Mouse (Mus musculus): Measurements from ENCODE around the gene Fbxo31. TPM values are rescaled to one million over a fixed set of nuclear protein-coding genes. Genes with fewer than 3 reads are reported as not detected.

Fbxo31 gene
- polyA plus RNA-seq, 1 experiment from 2014 or later, result 12.9 TPM

- WGBS, result 2% methylated on average over 42 of the region's 44 CpGs
- ATAC-seq (ENCODE audit: low read depth), result peak; percentile 53; the same call in 1 of the 2 replicates
- H3K36me3 ChIP-seq (ENCODE audit: control insufficient read depth, insufficient read depth, low read length), result no peaks in the 10 kb centered on the region
Measured at GRCm38 (mm10) chr8:121577751-121578675, 593 bp downstream of the Fbxo31 start.

DNA sequence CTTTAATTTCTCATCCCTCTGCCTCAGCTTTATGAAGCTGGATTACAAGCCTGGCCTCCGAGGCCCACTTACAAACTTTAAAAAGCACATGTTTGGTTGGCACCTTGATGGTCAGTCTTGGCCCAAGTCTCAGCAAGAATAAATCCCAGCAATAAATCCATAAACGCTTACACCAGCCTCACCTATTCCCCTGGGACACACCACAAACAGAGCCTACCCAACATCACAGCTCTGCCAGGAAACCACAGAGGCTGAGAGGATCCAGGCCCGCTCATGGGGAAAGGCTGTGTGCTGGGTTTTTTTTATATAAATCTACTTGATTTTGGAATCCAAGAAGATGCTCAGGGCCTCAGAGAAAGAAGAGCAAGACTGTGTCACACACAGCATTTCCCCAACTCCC is 2.9 kb downstream of the Fbxo31 start:
- no peaks in the 10 kb centered on the region for H3K36me3 ChIP-seq (ENCODE audit: control insufficient read depth, insufficient read depth, low read length)
- H3K4me2 ChIP-seq (ENCODE audit: low read depth, low read length), result no peak overlapping the region
- no peak overlapping the region for H3K4me3 ChIP-seq (ENCODE audit: low read length)
- H3K9me3 ChIP-seq (ENCODE audit: control insufficient read depth, low read length), result no peaks in the 10 kb centered on the region
- H3K9ac ChIP-seq (ENCODE audit: low read length), result no peak overlapping the region
- WGBS, result 89% methylated on average over 3 of the region's 3 CpGs
- no peaks in the 10 kb centered on the region for H3K27me3 ChIP-seq (ENCODE audit: control insufficient read depth, insufficient read depth, low read depth, low read length)
- ATAC-seq (ENCODE audit: low read depth), result no peak
- H3K27ac ChIP-seq (ENCODE audit: low read length), result no peak overlapping the region
- H3K4me1 ChIP-seq (replicated peaks; ENCODE audit: control insufficient read depth, insufficient read depth, low read length), result peaks cover 24% of the 10 kb centered on the region

More at GRCm38 (mm10) chr8:121577751-121578675, 593 bp downstream of the Fbxo31 start:
- Histone ChIP-seq H3K4me3 (ENCODE audit: low read length) (peak overlapping the region; percentile 90), H3K27ac (ENCODE audit: low read length) (peak overlapping the region; percentile 36; the same call in 1 of the 2 replicates), H3K4me1 (replicated peaks; ENCODE audit: control insufficient read depth, insufficient read depth, low read length) (peaks cover 19% of the 10 kb centered on the region), H3K9ac (ENCODE audit: low read length) (peak overlapping the region; percentile 89), H3K9me3 (ENCODE audit: control insufficient read depth, low read length) (no peaks in the 10 kb centered on the region), H3K27me3 (ENCODE audit: control insufficient read depth, insufficient read depth, low read depth, low read length) (no peaks in the 10 kb centered on the region), H3K4me2 (ENCODE audit: low read depth, low read length) (peak overlapping the region; percentile 90)

DNA sequence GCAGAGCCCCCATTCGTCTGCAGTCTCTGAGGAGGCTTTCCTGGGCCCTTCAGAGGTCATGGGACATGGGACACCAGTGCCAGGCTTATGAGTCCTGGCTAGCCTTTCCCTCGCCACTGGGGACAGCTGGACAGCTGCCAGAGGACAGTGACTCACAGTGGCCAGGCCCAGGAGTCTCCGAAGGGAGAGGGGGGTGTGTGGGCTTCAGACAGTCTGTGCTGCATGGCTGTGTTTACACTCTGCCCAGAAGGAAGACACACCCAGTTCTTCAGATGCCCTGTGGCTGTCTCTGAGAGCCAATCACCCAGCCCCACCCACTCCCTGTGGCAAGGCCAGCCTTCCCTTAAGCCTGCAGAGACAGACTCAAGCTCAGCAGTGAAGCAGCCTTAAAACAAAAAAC is 5.3 kb downstream of the Fbxo31 start:
- H3K4me1 ChIP-seq (replicated peaks; ENCODE audit: control insufficient read depth, insufficient read depth, low read length), result peaks cover 34% of the 10 kb centered on the region
- no peak overlapping the region for H3K4me2 ChIP-seq (ENCODE audit: low read depth, low read length)
- H3K9me3 ChIP-seq (ENCODE audit: control insufficient read depth, low read length), result no peaks in the 10 kb centered on the region
- no peaks in the 10 kb centered on the region for H3K27me3 ChIP-seq (ENCODE audit: control insufficient read depth, insufficient read depth, low read depth, low read length)
- H3K36me3 ChIP-seq (ENCODE audit: control insufficient read depth, insufficient read depth, low read length), result no peaks in the 10 kb centered on the region
- 25% methylated on average over 3 of the region's 3 CpGs for WGBS
- no peak overlapping the region for H3K9ac ChIP-seq (ENCODE audit: low read length)
- no peak overlapping the region for H3K27ac ChIP-seq (ENCODE audit: low read length)
- H3K4me3 ChIP-seq (ENCODE audit: low read length), result no peak overlapping the region
- peak; percentile 47; the same call in 1 of the 2 replicates for ATAC-seq (ENCODE audit: low read depth)

DNA sequence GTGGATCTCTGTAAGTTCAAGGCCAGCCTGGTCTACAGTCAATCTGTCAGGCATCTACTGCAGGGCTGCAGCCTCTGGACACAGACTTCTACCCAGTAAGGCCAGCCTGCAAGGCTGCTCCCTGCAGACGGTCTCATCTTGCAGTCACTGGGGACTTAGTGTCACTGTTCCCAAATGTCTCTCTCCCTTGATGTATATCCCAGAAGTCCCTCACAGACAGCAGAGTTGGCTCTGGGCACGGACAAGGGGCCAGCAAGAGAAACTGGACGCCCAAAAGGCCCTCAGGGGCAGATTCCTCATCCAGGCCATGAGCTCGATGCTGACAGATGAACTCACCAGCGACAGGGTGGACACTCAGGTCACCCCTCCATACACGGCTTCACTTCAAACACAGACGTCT is 6.5 kb downstream of the Fbxo31 start:
- H3K27me3 ChIP-seq (ENCODE audit: control insufficient read depth, insufficient read depth, low read depth, low read length), result no peaks in the 10 kb centered on the region
- H3K4me1 ChIP-seq (replicated peaks; ENCODE audit: control insufficient read depth, insufficient read depth, low read length), result peaks cover 26% of the 10 kb centered on the region
- WGBS, result 68% methylated on average over 7 of the region's 7 CpGs
- no peak overlapping the region for H3K9ac ChIP-seq (ENCODE audit: low read length)
- no peak for ATAC-seq (ENCODE audit: low read depth)
- H3K4me3 ChIP-seq (ENCODE audit: low read length), result no peak overlapping the region
- no peaks in the 10 kb centered on the region for H3K36me3 ChIP-seq (ENCODE audit: control insufficient read depth, insufficient read depth, low read length)
- H3K27ac ChIP-seq (ENCODE audit: low read length), result no peak overlapping the region
- no peaks in the 10 kb centered on the region for H3K9me3 ChIP-seq (ENCODE audit: control insufficient read depth, low read length)
- H3K4me2 ChIP-seq (ENCODE audit: low read depth, low read length), result no peak overlapping the region

GRCm38 (mm10) chr8:121570801-121571200 is 7.8 kb downstream of the Fbxo31 start:
- Histone ChIP-seq H3K4me2 (ENCODE audit: low read depth, low read length) (peak overlapping the region; percentile 43), H3K27me3 (ENCODE audit: control insufficient read depth, insufficient read depth, low read depth, low read length) (no peaks in the 10 kb centered on the region), H3K36me3 (ENCODE audit: control insufficient read depth, insufficient read depth, low read length) (no peaks in the 10 kb centered on the region), H3K9me3 (ENCODE audit: control insufficient read depth, low read length) (no peaks in the 10 kb centered on the region), H3K27ac (ENCODE audit: low read length) (peak overlapping the region; percentile 61), H3K4me3 (ENCODE audit: low read length) (peak overlapping the region; percentile 28), H3K4me1 (replicated peaks; ENCODE audit: control insufficient read depth, insufficient read depth, low read length) (peaks cover 21% of the 10 kb centered on the region; the same call in 1 of the 2 replicates), H3K9ac (ENCODE audit: low read length) (peak overlapping the region; percentile 24)
- WGBS, result 48% methylated on average over 17 of the region's 17 CpGs
- peak; percentile 47 for ATAC-seq (ENCODE audit: low read depth)

DNA sequence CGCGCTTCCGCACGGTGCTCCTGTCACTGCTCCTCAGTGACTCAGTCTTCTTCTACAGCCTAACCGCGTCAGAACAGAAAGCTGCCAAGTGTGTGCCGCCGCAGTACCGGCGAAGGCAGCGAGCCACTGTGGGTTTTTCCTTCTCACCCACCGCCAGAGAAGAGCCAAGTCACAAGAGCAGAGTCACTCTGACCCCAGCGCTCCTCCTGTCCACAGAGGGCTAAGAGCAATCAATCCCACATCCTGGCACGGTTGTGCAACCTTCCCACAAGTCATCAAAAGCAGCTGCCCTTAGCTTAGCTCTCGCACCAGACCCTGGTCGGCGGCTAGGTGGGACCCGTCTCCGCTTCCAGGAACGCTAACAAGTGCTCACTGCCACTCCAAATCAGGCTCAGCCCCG is 8.3 kb downstream of the Fbxo31 start:
- ATAC-seq (ENCODE audit: low read depth), result peak; percentile 31
- 45% methylated on average over 21 of the region's 21 CpGs for WGBS
- H3K4me1 ChIP-seq (replicated peaks; ENCODE audit: control insufficient read depth, insufficient read depth, low read length), result peaks cover 21% of the 10 kb centered on the region; the same call in 1 of the 2 replicates
- H3K4me2 ChIP-seq (ENCODE audit: low read depth, low read length), result peak overlapping the region; percentile 43
- H3K36me3 ChIP-seq (ENCODE audit: control insufficient read depth, insufficient read depth, low read length), result no peaks in the 10 kb centered on the region
- peak overlapping the region; percentile 61 for H3K27ac ChIP-seq (ENCODE audit: low read length)
- no peaks in the 10 kb centered on the region for H3K27me3 ChIP-seq (ENCODE audit: control insufficient read depth, insufficient read depth, low read depth, low read length)
- no peaks in the 10 kb centered on the region for H3K9me3 ChIP-seq (ENCODE audit: control insufficient read depth, low read length)
- H3K4me3 ChIP-seq (ENCODE audit: low read length), result peak overlapping the region; percentile 28
- H3K9ac ChIP-seq (ENCODE audit: low read length), result peak overlapping the region; percentile 43

DNA sequence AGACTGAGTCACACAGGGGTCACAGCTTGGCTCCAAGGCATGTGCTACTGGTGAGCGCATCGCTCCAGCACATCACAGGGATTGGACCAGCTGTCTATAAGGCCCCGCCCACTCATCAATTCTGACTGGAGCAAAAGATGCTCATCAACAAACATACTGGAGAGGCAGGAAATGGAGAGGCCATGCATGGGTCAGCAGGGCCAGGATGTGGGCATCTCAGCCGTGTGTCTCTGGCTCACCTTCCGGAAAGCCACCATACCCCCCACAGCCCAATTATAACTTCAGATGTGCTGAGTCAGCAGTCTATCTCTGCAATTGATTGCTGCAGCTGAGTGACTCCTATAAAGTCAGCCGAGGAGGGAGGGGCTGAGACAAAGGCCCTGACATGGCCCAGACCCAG is 10.3 kb downstream of the Fbxo31 start:
- no peak for ATAC-seq (ENCODE audit: low read depth)
- no peak overlapping the region for H3K27ac ChIP-seq (ENCODE audit: low read length)
- H3K9me3 ChIP-seq (ENCODE audit: control insufficient read depth, low read length), result no peaks in the 10 kb centered on the region
- peaks cover 18% of the 10 kb centered on the region; the same call in 1 of the 2 replicates for H3K4me1 ChIP-seq (replicated peaks; ENCODE audit: control insufficient read depth, insufficient read depth, low read length)
- no peak overlapping the region for H3K4me3 ChIP-seq (ENCODE audit: low read length)
- no peak overlapping the region for H3K4me2 ChIP-seq (ENCODE audit: low read depth, low read length)
- H3K36me3 ChIP-seq (ENCODE audit: control insufficient read depth, insufficient read depth, low read length), result no peaks in the 10 kb centered on the region
- no peaks in the 10 kb centered on the region for H3K27me3 ChIP-seq (ENCODE audit: control insufficient read depth, insufficient read depth, low read depth, low read length)
- WGBS, result 59% methylated on average over 6 of the region's 6 CpGs
- no peak overlapping the region for H3K9ac ChIP-seq (ENCODE audit: low read length)

- Histone ChIP-seq H3K36me3 (ENCODE audit: control insufficient read depth, insufficient read depth, low read length) (peaks cover 5% of the 10 kb centered on the region), H3K27me3 (ENCODE audit: control insufficient read depth, insufficient read depth, low read depth, low read length) (no peaks in the 10 kb centered on the region), H3K9ac (ENCODE audit: low read length) (no peak overlapping the region), H3K27ac (ENCODE audit: low read length) (no peak overlapping the region), H3K4me1 (replicated peaks; ENCODE audit: control insufficient read depth, insufficient read depth, low read length) (0 out of 2 replicates have a peak, but pooled peaks cover 2% of the 10 kb centered on the region), H3K4me3 (ENCODE audit: low read length) (no peak overlapping the region), H3K9me3 (ENCODE audit: control insufficient read depth, low read length) (no peaks in the 10 kb centered on the region), H3K4me2 (ENCODE audit: low read depth, low read length) (no peak overlapping the region)
- no peak for ATAC-seq (ENCODE audit: low read depth)
- WGBS, result 60% methylated on average over 6 of the region's 6 CpGs
Measured at GRCm38 (mm10) chr8:121563701-121564100, 14.9 kb downstream of the Fbxo31 start.

GRCm38 (mm10) chr8:121562941-121563351 is 15.7 kb downstream of the Fbxo31 start:
- Histone ChIP-seq H3K27me3 (ENCODE audit: control insufficient read depth, insufficient read depth, low read depth, low read length) (no peaks in the 10 kb centered on the region), H3K36me3 (ENCODE audit: control insufficient read depth, insufficient read depth, low read length) (peaks cover 9% of the 10 kb centered on the region), H3K4me3 (ENCODE audit: low read length) (no peak overlapping the region), H3K9me3 (ENCODE audit: control insufficient read depth, low read length) (no peaks in the 10 kb centered on the region), H3K27ac (ENCODE audit: low read length) (no peak overlapping the region), H3K4me1 (replicated peaks; ENCODE audit: control insufficient read depth, insufficient read depth, low read length) (no peaks in the 10 kb centered on the region), H3K4me2 (ENCODE audit: low read depth, low read length) (no peak overlapping the region), H3K9ac (ENCODE audit: low read length) (no peak overlapping the region)
- 56% methylated on average over 9 of the region's 9 CpGs for WGBS
- peak; percentile 29; the same call in 1 of the 2 replicates for ATAC-seq (ENCODE audit: low read depth)

All from lung, embryonic 16.5 days (tissue).